Mouse (Mus musculus) kidney, adult 2 months (tissue): ENCODE results near the gene Ptma.

Source experiments
- CTCF ChIP-seq: fragments of 200-500 bp; conservative IDR thresholded peaks from 2 replicates; pipeline ENCODE4 v1.5.1; 2011; ENCODE audit warnings: low read depth, mild to moderate bottlenecking, control low read depth, low read length, moderate library complexity, mixed read lengths; ENCODE audit not compliant: insufficient read depth, insufficient read length
- POLR2A ChIP-seq: fragments of 200-500 bp; IDR thresholded peaks from one replicate; pipeline ENCODE4 v1.6.1; 2011; ENCODE audit warnings: low read depth, low read length, control low read depth

- TF ChIP-seq CTCF (no peak), POLR2A (no peak)
Observed at GRCm38 (mm10) chr1:86542584-86542983, 16.1 kb downstream of the Ptma start.
